Mouse (Mus musculus): ENCODE data around the gene Btbd11. TPM values are rescaled to one million over a fixed set of nuclear protein-coding genes. Genes with fewer than 3 reads are reported as not detected.
A peak's percentile ranks its signal among the peaks of the same experiment; 100 is the strongest.
"Not testable (repeated sequence)": the region's sequence is repeated elsewhere in the genome, so short reads cannot be mapped to it uniquely, and the experiment has no call there.

Gene Btbd11
- polyA plus RNA-seq, 1 experiment from 2014 or later: 20.3 TPM

DNA sequence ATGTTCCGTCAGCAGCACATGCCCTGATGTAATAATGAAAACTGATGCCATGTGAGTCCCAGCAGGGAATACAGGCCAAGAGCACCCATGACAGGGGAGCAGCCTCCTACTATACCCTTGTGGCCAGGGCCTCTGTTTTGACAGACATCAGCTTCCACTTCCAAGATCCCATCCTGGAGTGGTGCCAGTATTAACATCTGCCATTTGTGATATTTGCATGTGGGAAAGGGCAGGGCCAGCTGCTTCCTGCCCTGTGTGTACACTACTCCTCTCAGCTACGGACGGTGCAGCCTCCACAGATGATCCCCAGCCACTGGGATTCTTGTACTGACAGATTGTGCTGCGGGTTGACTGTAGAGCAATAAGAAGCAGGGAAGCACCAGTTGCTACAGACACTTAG, 269.3 kb downstream of the Btbd11 start:
- no peak overlapping the region for H3K4me3 ChIP-seq (ENCODE audit: low read depth, low read length)
- no peak overlapping the region for H3K27ac ChIP-seq (ENCODE audit: low read length)
- WGBS: 47% methylated on average over 4 of the region's 4 CpGs
- ATAC-seq: peak; percentile 50; the same call in 1 of the 2 replicates
- H3K27me3 ChIP-seq (ENCODE audit: control insufficient read depth, insufficient read depth, low read depth, low read length): no peaks in the 10 kb centered on the region
- peaks cover 3% of the 10 kb centered on the region for H3K36me3 ChIP-seq (ENCODE audit: control insufficient read depth, insufficient read depth, low read length)
- H3K4me2 ChIP-seq (ENCODE audit: low read length): no peak overlapping the region
- no peak overlapping the region; the same call in 1 of the 2 replicates for H3K9ac ChIP-seq (ENCODE audit: low read depth, low read length)
- H3K4me1 ChIP-seq (ENCODE audit: control insufficient read depth, insufficient read depth, low read length): no peaks in the 10 kb centered on the region; the same call in 1 of the 2 replicates
- no peaks in the 10 kb centered on the region for H3K9me3 ChIP-seq (replicated peaks; ENCODE audit: control insufficient read depth, low read length, poor library complexity, severe bottlenecking)

- no peak overlapping the region for H3K9ac ChIP-seq (ENCODE audit: low read depth, low read length)
- H3K27me3 ChIP-seq (ENCODE audit: control insufficient read depth, insufficient read depth, low read depth, low read length): no peaks in the 10 kb centered on the region
- 96% methylated on average over 10 of the region's 10 CpGs for WGBS
- no peaks in the 10 kb centered on the region; the same call in 1 of the 2 replicates for H3K4me1 ChIP-seq (ENCODE audit: control insufficient read depth, insufficient read depth, low read length)
- no peak overlapping the region for H3K4me2 ChIP-seq (ENCODE audit: low read length)
- ATAC-seq: no peak
- peaks cover 3% of the 10 kb centered on the region for H3K36me3 ChIP-seq (ENCODE audit: control insufficient read depth, insufficient read depth, low read length)
- no peaks in the 10 kb centered on the region for H3K9me3 ChIP-seq (replicated peaks; ENCODE audit: control insufficient read depth, low read length, poor library complexity, severe bottlenecking)
- no peak overlapping the region for H3K4me3 ChIP-seq (ENCODE audit: low read depth, low read length)
- no peak overlapping the region for H3K27ac ChIP-seq (ENCODE audit: low read length)
These were observed 271.3 kb downstream of the Btbd11 start for GRCm38 (mm10) chr10:85657886-85658285.

DNA sequence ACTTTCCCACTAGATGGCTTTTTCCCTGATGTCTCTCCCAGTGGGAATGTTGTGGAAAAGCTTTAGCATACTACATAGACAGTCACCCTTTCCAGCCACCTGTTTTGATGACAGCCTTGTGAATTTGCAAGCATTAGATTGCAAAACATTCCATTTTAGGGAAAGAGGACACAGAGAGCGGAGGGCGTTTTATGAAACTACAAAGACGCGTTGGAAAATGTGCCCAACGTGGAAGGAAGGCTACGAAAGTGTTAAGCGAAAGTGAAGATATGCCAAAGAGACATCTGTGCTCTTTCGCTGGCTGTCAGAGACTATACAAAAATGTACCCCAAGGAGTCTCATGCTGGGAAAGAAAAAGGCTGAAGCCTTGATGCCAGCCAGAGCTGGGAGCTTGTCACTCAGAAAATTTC, 286.9 kb downstream of the Btbd11 start:
- WGBS: 90% methylated on average over 8 of the region's 8 CpGs
- no peaks in the 10 kb centered on the region for H3K4me1 ChIP-seq (ENCODE audit: control insufficient read depth, insufficient read depth, low read length)
- no peak overlapping the region for H3K4me2 ChIP-seq (ENCODE audit: low read length)
- H3K4me3 ChIP-seq (ENCODE audit: low read depth, low read length): no peak overlapping the region
- no peaks in the 10 kb centered on the region for H3K36me3 ChIP-seq (ENCODE audit: control insufficient read depth, insufficient read depth, low read length)
- no peak overlapping the region for H3K27ac ChIP-seq (ENCODE audit: low read length)
- no peaks in the 10 kb centered on the region; the same call in 1 of the 2 replicates for H3K9me3 ChIP-seq (replicated peaks; ENCODE audit: control insufficient read depth, low read length, poor library complexity, severe bottlenecking)
- no peaks in the 10 kb centered on the region for H3K27me3 ChIP-seq (ENCODE audit: control insufficient read depth, insufficient read depth, low read depth, low read length)
- no peak overlapping the region for H3K9ac ChIP-seq (ENCODE audit: low read depth, low read length)
- no peak for ATAC-seq

DNA sequence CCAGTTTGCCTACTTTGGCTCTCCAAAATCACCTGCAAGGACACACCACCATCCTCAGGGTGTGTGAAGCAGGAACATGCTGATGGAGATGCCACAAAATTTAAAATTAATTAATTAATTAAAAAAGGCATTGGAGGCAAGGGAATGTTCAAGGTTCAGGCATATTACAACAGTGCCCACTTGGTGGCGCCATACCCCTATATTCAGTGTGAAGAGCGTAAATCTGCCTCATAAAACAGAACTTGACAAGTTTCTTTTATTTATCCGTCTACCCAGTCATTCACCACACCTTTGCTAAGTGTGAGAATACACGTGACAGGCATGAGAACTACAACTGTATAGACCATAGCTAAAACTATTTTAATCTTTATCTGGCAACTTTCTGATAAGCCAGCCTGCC, 292.0 kb downstream of the Btbd11 start:
- no peak overlapping the region for H3K4me2 ChIP-seq (ENCODE audit: low read length)
- no peaks in the 10 kb centered on the region for H3K9me3 ChIP-seq (replicated peaks; ENCODE audit: control insufficient read depth, low read length, poor library complexity, severe bottlenecking)
- 28% methylated on average over 4 of the region's 4 CpGs for WGBS
- no peaks in the 10 kb centered on the region for H3K27me3 ChIP-seq (ENCODE audit: control insufficient read depth, insufficient read depth, low read depth, low read length)
- H3K36me3 ChIP-seq (ENCODE audit: control insufficient read depth, insufficient read depth, low read length): no peaks in the 10 kb centered on the region
- no peaks in the 10 kb centered on the region for H3K4me1 ChIP-seq (ENCODE audit: control insufficient read depth, insufficient read depth, low read length)
- no peak; the same call in 1 of the 2 replicates for ATAC-seq
- H3K9ac ChIP-seq (ENCODE audit: low read depth, low read length): no peak overlapping the region
- H3K4me3 ChIP-seq (ENCODE audit: low read depth, low read length): no peak overlapping the region
- no peak overlapping the region for H3K27ac ChIP-seq (ENCODE audit: low read length)

DNA sequence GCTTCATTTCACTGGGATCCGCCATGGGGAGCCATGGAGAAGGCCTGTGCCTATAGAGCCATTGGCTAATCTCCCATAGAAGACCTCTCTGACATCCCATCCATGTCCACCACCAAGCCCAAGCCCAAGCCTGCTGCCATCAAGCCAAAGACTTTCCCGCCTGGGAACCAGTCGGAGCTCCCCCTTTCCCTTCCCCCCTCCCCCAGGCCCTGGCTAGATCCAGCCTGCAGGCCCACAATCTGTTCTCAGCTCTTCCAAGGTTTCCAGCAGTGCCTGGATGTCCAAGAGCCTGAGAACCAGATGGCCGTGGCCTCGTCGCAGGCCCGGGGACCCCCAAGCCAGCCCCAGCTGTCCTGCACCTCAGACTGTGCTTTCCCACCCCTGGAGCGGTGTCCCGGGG, 295.8 kb downstream of the Btbd11 start:
- ATAC-seq: no peak
- no peaks in the 10 kb centered on the region for H3K36me3 ChIP-seq (ENCODE audit: control insufficient read depth, insufficient read depth, low read length)
- no peaks in the 10 kb centered on the region for H3K9me3 ChIP-seq (replicated peaks; ENCODE audit: control insufficient read depth, low read length, poor library complexity, severe bottlenecking)
- 95% methylated on average over 9 of the region's 9 CpGs for WGBS
- no peaks in the 10 kb centered on the region for H3K4me1 ChIP-seq (ENCODE audit: control insufficient read depth, insufficient read depth, low read length)
- no peak overlapping the region for H3K9ac ChIP-seq (ENCODE audit: low read depth, low read length)
- H3K27ac ChIP-seq (ENCODE audit: low read length): no peak overlapping the region
- no peak overlapping the region for H3K4me3 ChIP-seq (ENCODE audit: low read depth, low read length)
- H3K4me2 ChIP-seq (ENCODE audit: low read length): no peak overlapping the region
- H3K27me3 ChIP-seq (ENCODE audit: control insufficient read depth, insufficient read depth, low read depth, low read length): no peaks in the 10 kb centered on the region

- not testable (repeated sequence) for ATAC-seq
These were observed 307.8 kb downstream of the Btbd11 start for GRCm38 (mm10) chr10:85694429-85694828.

DNA sequence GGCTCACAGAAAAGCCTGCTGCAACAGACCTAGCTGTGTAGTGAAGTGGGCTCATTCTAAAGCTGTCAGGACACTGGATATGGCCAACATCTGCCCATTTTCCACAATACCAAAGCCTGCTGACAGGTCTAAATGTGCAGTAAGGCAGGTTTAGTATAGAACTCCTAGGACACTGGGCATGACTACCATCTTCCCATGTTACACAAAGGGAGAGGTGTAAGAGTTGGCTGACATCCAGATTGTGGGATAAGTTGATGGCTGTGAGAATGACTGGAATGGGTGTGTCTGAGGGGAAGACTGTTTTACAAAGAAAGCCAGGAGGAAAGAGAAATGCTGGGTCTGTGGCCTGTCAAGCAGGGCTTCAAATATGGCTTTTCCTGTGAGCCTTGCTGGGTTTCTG, 313.1 kb downstream of the Btbd11 start:
- no peak overlapping the region for H3K27ac ChIP-seq (ENCODE audit: low read length)
- no peak overlapping the region for H3K9ac ChIP-seq (ENCODE audit: low read depth, low read length)
- no peak for ATAC-seq
- H3K36me3 ChIP-seq (ENCODE audit: control insufficient read depth, insufficient read depth, low read length): no peaks in the 10 kb centered on the region
- H3K4me2 ChIP-seq (ENCODE audit: low read length): no peak overlapping the region
- H3K4me1 ChIP-seq (ENCODE audit: control insufficient read depth, insufficient read depth, low read length): no peaks in the 10 kb centered on the region
- H3K4me3 ChIP-seq (ENCODE audit: low read depth, low read length): no peak overlapping the region
- H3K9me3 ChIP-seq (replicated peaks; ENCODE audit: control insufficient read depth, low read length, poor library complexity, severe bottlenecking): no peaks in the 10 kb centered on the region
- no peaks in the 10 kb centered on the region for H3K27me3 ChIP-seq (ENCODE audit: control insufficient read depth, insufficient read depth, low read depth, low read length)

More at GRCm38 (mm10) chr10:85694429-85694828, 307.8 kb downstream of the Btbd11 start:
- H3K4me2 ChIP-seq (ENCODE audit: low read length); H3K27ac ChIP-seq (ENCODE audit: low read length); H3K27me3 ChIP-seq (ENCODE audit: control insufficient read depth, insufficient read depth, low read depth, low read length); H3K9ac ChIP-seq (ENCODE audit: low read depth, low read length); H3K9me3 ChIP-seq (replicated peaks; ENCODE audit: control insufficient read depth, low read length, poor library complexity, severe bottlenecking); H3K4me3 ChIP-seq (ENCODE audit: low read depth, low read length); H3K4me1 ChIP-seq (ENCODE audit: control insufficient read depth, insufficient read depth, low read length); H3K36me3 ChIP-seq (ENCODE audit: control insufficient read depth, insufficient read depth, low read length): not testable (repeated sequence)
- 68% methylated on average over 2 of the region's 2 CpGs for WGBS

- not testable (repeated sequence) for H3K27me3 ChIP-seq (ENCODE audit: control insufficient read depth, insufficient read depth, low read depth, low read length); H3K36me3 ChIP-seq (ENCODE audit: control insufficient read depth, insufficient read depth, low read length); H3K27ac ChIP-seq (ENCODE audit: low read length); H3K9ac ChIP-seq (ENCODE audit: low read depth, low read length); H3K4me1 ChIP-seq (ENCODE audit: control insufficient read depth, insufficient read depth, low read length); H3K9me3 ChIP-seq (replicated peaks; ENCODE audit: control insufficient read depth, low read length, poor library complexity, severe bottlenecking); ATAC-seq; H3K4me3 ChIP-seq (ENCODE audit: low read depth, low read length); H3K4me2 ChIP-seq (ENCODE audit: low read length)
- WGBS: 93% methylated on average over 4 of the region's 4 CpGs
These were observed 323.2 kb downstream of the Btbd11 start for GRCm38 (mm10) chr10:85709790-85710189.

Data from midbrain, embryonic 16.5 days (tissue).